Mouse (Mus musculus): ENCODE data around the gene Rbp1.

- TF ChIP-seq CTCF (conservative IDR thresholded peaks at IDR 0.05; ENCODE audit: low read length) (no peak), POU5F1 (IDR thresholded peaks at IDR 0.05; ENCODE audit: borderline replicate concordance, low read length) (no peak)
These were observed 25.6 kb upstream of the Rbp1 start for GRCm38 (mm10) chr9:98397211-98397610.
